Mouse (Mus musculus): ENCODE results near the gene H2-Aa. TPM values are rescaled to one million over a fixed set of nuclear protein-coding genes. Genes with fewer than 3 reads are reported as not detected.

Gene H2-Aa
- polyA plus RNA-seq, 1 experiment: 1,846 TPM

- DNase-seq (ENCODE audit: low read depth in 1 of 2, low spot score in 2 of 2): no peak
- Histone ChIP-seq H3K4me1 (ENCODE audit: control insufficient read depth, insufficient read depth, insufficient read length) (peaks cover 4% of the 10 kb centered on the region; the same call in 1 of the 2 replicates), H3K27ac (ENCODE audit: insufficient read depth, low read length) (peak overlapping the region; percentile 60), H3K36me3 (ENCODE audit: control insufficient read depth, insufficient read depth, low read length) (peaks cover 14% of the 10 kb centered on the region), H3K27me3 (ENCODE audit: control insufficient read depth, insufficient read depth, low read length) (no peaks in the 10 kb centered on the region), H3K4me3 (ENCODE audit: extremely low read depth, insufficient read depth, insufficient read length) (no peak overlapping the region)
- WGBS: 68% methylated on average over 3 of the region's 3 CpGs
- no peak for TF ChIP-seq CTCF (IDR thresholded peaks at IDR 0.05; ENCODE audit: extremely low read depth, insufficient read depth, insufficient read length, insufficient replicate concordance)
- TF ChIP-seq POLR2A (IDR thresholded peaks at IDR 0.05; ENCODE audit: low read depth, low read length): no peak
These were observed 49.9 kb downstream of the H2-Aa start for GRCm38 (mm10) chr17:34237741-34238140.

- no peak overlapping the region for H3K27ac ChIP-seq (ENCODE audit: insufficient read depth, low read length)
- H3K4me1 ChIP-seq (ENCODE audit: control insufficient read depth, insufficient read depth, insufficient read length): peaks cover 4% of the 10 kb centered on the region; the same call in 1 of the 2 replicates
- H3K4me3 ChIP-seq (ENCODE audit: extremely low read depth, insufficient read depth, insufficient read length): no peak overlapping the region
- TF ChIP-seq POLR2A (IDR thresholded peaks at IDR 0.05; ENCODE audit: low read depth, low read length) (no peak), CTCF (IDR thresholded peaks at IDR 0.05; ENCODE audit: extremely low read depth, insufficient read depth, insufficient read length, insufficient replicate concordance) (no peak)
- no peaks in the 10 kb centered on the region for H3K27me3 ChIP-seq (ENCODE audit: control insufficient read depth, insufficient read depth, low read length)
- no peak for DNase-seq (ENCODE audit: low read depth in 1 of 2, low spot score in 2 of 2)
- H3K36me3 ChIP-seq (ENCODE audit: control insufficient read depth, insufficient read depth, low read length): peaks cover 5% of the 10 kb centered on the region; the same call in 1 of the 2 replicates
- 91% methylated on average over 5 of the region's 5 CpGs for WGBS
These were observed 50.9 kb downstream of the H2-Aa start for GRCm38 (mm10) chr17:34236691-34237090.

GRCm38 (mm10) chr17:34234926-34235325 is 52.7 kb downstream of the H2-Aa start:
- H3K4me1 ChIP-seq (ENCODE audit: control insufficient read depth, insufficient read depth, insufficient read length): peaks cover 2% of the 10 kb centered on the region; the same call in 1 of the 2 replicates
- no peaks in the 10 kb centered on the region for H3K27me3 ChIP-seq (ENCODE audit: control insufficient read depth, insufficient read depth, low read length)
- WGBS: under 1% methylated on average over 9 of the region's 9 CpGs
- no peak overlapping the region for H3K4me3 ChIP-seq (ENCODE audit: extremely low read depth, insufficient read depth, insufficient read length)
- H3K36me3 ChIP-seq (ENCODE audit: control insufficient read depth, insufficient read depth, low read length): no peaks in the 10 kb centered on the region
- peak; percentile 90 for DNase-seq (ENCODE audit: low read depth in 1 of 2, low spot score in 2 of 2)
- H3K27ac ChIP-seq (ENCODE audit: insufficient read depth, low read length): peak overlapping the region; percentile 27; the same call in 1 of the 2 replicates
- peak; percentile 89; the same call in 1 of the 2 replicates for TF ChIP-seq CTCF (IDR thresholded peaks at IDR 0.05; ENCODE audit: extremely low read depth, insufficient read depth, insufficient read length, insufficient replicate concordance)
- no peak for TF ChIP-seq POLR2A (IDR thresholded peaks at IDR 0.05; ENCODE audit: low read depth, low read length)

Other genes starting within 250 kb of the H2-Aa start
- 4.7 and 6.4 TPM in 2 replicates for gene Col11a2, start 248.4 kb downstream of the H2-Aa start, polyA plus RNA-seq (2012; rRNA removed)
- gene H2-Oa, start 195.5 kb downstream of the H2-Aa start, polyA plus RNA-seq (2012; rRNA removed): 228 and 326 TPM in 2 replicates
- 302 and 363 TPM in 2 replicates for gene H2-DMa, start 168.3 kb downstream of the H2-Aa start, polyA plus RNA-seq (2012; rRNA removed)
- 97.9 and 112 TPM in 2 replicates for gene Brd2, start 165.2 kb downstream of the H2-Aa start, polyA plus RNA-seq (2012; rRNA removed)
- gene H2-DMb2, start 144.5 kb downstream of the H2-Aa start, polyA plus RNA-seq (2012; rRNA removed): 456 and 587 TPM in 2 replicates
- gene H2-DMb1, start 134.8 kb downstream of the H2-Aa start, polyA plus RNA-seq (2012; rRNA removed): 322 and 426 TPM in 2 replicates
- gene Tap1, start 100.3 kb downstream of the H2-Aa start, polyA plus RNA-seq (2012; rRNA removed): 144 and 178 TPM in 2 replicates
- gene Psmb9, start 100.1 kb downstream of the H2-Aa start, polyA plus RNA-seq (2012; rRNA removed): 159 and 225 TPM in 2 replicates
- 260 and 307 TPM in 2 replicates for gene Psmb8, start 90.1 kb downstream of the H2-Aa start, polyA plus RNA-seq (2012; rRNA removed)
- gene Tap2, start 84.3 kb downstream of the H2-Aa start, polyA plus RNA-seq (2012; rRNA removed): 83.0 and 111 TPM in 2 replicates
- gene H2-Ob, start 48.9 kb downstream of the H2-Aa start, polyA plus RNA-seq (2012; rRNA removed): 318 and 334 TPM in 2 replicates
- 5,504 and 8,483 TPM in 2 replicates for gene H2-Ab1, start 30.1 kb downstream of the H2-Aa start, polyA plus RNA-seq (2012; rRNA removed)
- 1,025 and 1,109 TPM in 2 replicates for gene H2-Eb1, start 18.0 kb upstream of the H2-Aa start, polyA plus RNA-seq (2012; rRNA removed)
- 11.4 and 13.5 TPM in 2 replicates for gene H2-Eb2, start 37.8 kb upstream of the H2-Aa start, polyA plus RNA-seq (2012; rRNA removed)
- gene Btnl2, start 67.0 kb upstream of the H2-Aa start, polyA plus RNA-seq (2012; rRNA removed): 4.1 and 4.4 TPM in 2 replicates
- gene Btnl1, start 89.3 kb upstream of the H2-Aa start, polyA plus RNA-seq (2012; rRNA removed): 0.35 and 0.56 TPM in 2 replicates
- 1.1 and 1.8 TPM in 2 replicates for gene BC051142, start 111.0 kb upstream of the H2-Aa start, polyA plus RNA-seq (2012; rRNA removed)
- 0.55 and 1.1 TPM in 2 replicates for gene Btnl4, start 189.5 kb upstream of the H2-Aa start, polyA plus RNA-seq (2012; rRNA removed)
- 0.55 and 0.68 TPM in 2 replicates for gene Btnl6, start 229.5 kb upstream of the H2-Aa start, polyA plus RNA-seq (2012; rRNA removed)

Data from spleen, adult 2 months (tissue).